Mouse (Mus musculus) mature B cell (primary cell): ENCODE data around the gene Trp63.
"Not testable (repeated sequence)": the region's sequence is repeated elsewhere in the genome, so short reads cannot be mapped to it uniquely, and the experiment has no call there.

Source experiments
- in situ Hi-C: fragments of 300-500 bp; cut with MboI; formaldehyde crosslinking; loops from 2 replicates; pipeline ENCODE4 v1.14.3; 2019

Gene Trp63

GRCm38 (mm10) chr16:25683531-25684248, at the start of gene Trp63:
Gene Trp63, plus strand, starts transcription at chr16:25683763.
- in situ Hi-C loops = no loop called here

DNA sequence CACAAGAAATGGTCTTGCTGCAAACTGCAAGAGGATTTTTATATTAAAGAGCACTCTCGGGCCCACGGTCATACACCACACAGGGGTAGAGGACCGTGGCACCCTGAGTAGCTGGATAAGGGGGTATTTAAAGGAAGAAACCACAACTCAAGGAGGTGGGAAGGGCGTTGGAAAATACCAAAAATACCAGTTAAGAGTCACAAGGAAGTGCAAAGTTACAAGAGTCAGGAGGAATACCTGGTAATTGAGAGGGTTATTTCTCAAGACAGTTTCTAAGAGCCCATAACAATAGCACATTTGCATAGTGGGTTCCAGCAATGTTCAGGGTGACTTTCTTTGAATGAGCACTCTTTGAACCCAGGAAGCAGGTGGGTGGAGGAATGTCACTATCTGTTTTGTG, 38.8 kb upstream of the Trp63 start:
- in situ Hi-C loops = not testable (repeated sequence)

DNA sequence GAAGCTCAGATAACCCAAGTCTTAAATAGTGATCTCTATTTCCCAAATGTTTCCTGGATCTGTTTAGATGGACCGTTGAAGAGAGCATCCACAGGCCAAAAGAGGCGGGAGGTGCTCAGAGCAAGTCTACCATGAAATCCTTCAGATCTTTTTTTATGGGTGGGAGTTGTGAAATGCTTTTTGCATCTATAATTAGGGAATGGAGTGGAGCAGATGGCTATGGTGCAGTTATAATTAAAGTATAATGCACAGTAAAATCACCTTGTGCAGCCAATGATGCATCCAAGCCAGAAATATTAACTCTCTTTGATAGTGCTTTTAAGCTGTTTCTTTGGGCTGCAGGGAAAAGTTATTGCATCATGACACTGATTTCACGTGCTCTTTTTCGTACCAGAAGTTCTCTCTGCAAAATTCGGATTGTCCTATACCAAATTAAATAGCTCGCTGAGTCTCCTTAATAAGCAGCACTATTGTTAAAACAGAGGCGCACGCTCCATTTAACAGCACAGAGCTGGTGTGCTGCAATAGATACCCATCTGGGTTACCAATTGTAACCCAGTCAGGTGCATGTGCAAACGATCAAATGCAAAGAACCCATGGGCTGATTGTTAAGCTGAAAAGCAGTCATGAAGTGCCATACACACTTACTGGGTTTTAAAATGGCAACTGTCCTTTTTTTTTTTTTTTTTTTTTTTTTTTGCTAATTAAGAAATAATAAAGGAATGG, 22.9 kb upstream of the Trp63 start:
- in situ Hi-C loops = no loop called here

DNA sequence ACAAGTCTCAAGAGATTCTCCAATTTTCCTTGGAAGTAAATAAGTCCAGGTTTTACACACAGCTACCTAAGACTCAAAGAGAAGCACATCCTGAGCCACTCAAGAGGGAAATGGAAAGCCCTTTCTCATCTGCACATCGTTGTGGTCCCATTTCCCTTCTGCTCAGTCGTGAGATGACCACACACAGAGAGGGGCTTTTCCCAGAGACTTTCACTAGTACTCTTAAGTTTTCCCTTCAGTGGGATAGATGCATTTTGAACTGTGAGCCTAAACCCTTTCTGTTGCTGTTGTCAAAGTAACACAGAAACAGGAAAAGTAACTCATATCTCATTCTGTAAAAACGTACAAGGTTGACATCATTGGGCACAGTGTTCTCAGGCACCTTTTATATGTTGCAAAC, 20.4 kb upstream of the Trp63 start:
- in situ Hi-C loops = no loop called here

DNA sequence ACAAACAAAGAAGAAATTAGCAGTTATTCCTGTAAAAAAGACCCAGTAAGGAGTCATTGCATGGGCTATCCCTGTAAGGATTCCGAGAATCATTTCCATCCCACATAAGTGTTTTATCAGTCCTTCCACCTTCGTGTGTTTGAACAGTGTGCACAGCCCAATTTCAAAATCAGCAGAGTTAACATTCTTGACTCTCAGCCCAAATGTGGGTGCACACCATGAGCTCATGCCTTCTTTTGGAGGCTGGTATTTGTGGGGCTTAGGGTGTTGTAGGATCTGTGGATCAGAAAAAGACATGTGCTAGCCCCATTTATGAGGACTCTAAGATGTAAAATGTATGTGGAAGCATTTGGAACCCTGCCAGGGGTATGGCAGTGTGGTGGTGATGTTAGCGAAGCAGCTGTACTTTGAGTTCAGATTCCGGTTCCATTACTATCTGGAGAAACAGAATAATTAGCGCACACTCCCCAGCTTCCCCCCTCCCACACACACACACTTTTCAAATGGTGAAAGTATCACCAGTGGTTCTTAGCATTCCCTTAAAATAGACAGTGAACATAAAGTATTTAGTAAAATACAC, 9.6 kb upstream of the Trp63 start:
- in situ Hi-C loops = no loop called here

GRCm38 (mm10) chr16:25680369-25680768, 3.2 kb upstream of the Trp63 start:
- in situ Hi-C loops = no loop called here

DNA sequence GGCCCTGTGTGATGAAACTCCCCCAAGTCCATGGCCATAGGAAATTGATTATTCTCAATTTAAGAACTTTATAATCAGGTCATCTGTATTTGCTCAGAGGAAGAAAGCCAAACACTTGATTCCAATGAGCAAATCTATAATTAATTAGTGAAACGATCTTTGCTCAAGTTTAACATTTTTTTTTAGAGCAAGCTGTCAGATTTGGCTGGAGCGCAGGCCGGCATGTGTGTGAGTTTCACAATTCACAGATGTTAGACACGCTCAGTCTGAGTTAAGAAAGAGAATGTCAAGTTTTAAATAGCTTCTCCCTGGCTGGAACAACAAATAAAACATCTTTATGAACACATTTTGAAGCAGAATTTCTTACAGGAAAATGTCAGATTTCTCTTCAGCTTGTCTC, 1.0 kb upstream of the Trp63 start:
- in situ Hi-C loops = no loop called here

DNA sequence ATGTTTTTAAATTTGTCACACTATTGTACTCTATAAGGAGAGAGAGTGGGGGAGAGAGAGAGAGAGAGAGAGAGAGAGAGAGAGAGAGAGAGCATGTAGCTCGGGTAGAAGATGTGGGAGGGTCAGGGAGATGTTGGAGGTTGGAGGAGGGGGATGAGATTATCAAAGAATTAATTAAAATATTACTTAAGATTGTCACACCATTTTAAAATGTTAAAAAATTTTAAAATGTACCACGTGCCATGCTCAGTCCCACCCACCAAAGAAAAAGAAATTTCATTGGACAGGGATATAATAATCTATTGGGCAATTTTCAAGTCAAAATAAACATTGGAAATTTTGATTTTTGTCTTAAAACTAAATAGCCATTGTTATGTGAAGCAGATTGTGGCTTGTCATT, 1.0 kb downstream of the Trp63 start:
- in situ Hi-C loops = no loop called here

DNA sequence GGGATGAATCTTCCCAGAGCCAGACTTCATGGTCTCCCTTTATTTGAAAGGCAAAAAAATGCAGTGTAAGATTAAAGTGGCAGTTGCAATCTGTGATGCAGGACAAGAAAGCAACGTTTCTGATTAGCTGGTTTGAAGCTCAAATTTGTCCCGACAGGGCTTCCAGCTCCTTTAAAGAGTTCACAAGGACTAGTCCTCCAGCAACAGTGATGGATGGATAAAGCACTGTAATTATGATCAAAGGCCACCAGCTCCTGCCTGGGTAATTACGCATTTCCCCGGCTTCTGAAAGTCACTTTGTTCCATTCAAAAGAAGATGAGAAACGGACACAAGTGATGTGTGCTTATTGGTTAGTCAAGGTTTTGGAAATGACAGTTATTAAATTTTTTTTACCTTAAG, 7.0 kb downstream of the Trp63 start:
- in situ Hi-C loops = no loop called here

DNA sequence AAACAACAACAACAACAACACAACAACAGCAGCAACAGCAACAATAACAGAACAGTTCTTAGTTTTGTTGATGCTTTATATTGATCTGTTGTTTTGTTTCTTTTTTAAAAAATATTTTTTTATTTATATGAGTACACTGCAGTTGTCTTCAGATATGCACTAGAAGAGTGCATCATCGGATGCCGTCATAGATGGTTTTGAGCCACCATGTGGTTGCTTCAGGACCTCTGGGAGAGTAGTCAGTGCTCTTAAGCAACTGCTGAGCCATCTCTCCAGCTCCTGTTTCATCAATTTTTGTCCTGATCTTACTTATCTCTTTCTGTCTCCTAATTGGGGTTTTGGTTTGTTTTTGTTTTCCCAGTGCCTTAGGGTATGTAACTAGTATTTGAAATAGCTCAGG, 17.7 kb downstream of the Trp63 start:
- in situ Hi-C loops = no loop called here

DNA sequence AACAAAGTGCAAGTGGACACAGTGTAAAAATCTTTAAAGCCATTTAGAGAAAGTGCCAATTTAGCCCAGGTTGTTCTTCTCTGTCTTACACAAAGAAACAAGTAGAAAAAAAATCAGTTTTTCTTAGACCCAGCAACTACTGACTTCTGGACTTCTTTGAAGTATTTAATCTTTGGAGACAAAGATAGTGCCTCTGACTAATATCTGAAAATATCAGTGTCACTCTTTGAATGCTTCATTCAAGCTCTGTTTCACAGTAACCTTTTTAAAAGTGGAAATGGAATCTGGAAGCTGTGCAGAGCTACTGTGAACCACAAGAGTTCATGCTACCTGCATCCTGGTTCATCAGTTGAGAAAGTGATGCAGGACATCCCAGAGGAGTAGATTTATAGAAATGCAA, 22.7 kb downstream of the Trp63 start:
- in situ Hi-C loops = no loop called here

DNA sequence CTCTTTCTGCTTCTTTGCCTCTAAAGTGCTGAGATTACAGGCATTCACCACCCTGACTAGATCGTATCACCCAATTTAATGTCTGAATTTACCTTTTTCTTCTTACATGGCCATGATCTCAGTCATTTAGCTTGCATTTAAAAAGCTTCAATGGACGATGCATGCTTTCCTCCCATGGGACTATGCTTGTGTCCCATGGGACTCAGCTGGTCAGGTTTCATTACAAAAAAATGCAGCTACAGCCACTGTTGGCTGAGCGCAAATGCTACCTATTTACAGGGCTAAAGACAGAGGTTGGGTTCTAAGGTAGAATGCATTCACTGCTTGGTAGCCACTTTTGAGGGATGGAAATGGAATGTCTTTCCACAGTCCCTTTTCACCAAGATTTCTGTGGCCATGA, 32.2 kb downstream of the Trp63 start:
- in situ Hi-C loops = no loop called here

GRCm38 (mm10) chr16:25723131-25723530, 39.6 kb downstream of the Trp63 start:
- in situ Hi-C loops = no loop called here

- in situ Hi-C loops = no loop called here
Measured at GRCm38 (mm10) chr16:25727001-25727400, 43.4 kb downstream of the Trp63 start.

GRCm38 (mm10) chr16:25727957-25728506, 44.5 kb downstream of the Trp63 start:
- in situ Hi-C loops = no loop called here

DNA sequence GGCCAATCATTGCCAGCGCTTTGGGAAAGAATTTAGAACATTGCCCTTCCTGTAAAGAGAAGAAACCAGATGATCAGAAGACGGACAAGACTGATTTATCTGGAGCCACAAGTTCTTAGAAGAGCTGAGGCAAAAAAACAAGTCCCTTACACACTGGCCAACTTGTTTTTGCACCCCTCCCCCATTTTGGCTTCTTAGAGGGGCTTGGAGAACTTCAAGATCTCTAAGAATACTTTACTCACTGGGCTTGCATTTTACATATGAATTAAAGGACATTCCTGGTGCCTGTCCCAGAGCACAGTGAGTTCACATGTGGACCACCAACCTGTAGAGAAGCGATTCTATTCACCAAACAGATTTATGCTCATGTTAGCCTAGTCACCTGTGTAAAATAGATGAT, 53.3 kb downstream of the Trp63 start:
- in situ Hi-C loops = no loop called here

DNA sequence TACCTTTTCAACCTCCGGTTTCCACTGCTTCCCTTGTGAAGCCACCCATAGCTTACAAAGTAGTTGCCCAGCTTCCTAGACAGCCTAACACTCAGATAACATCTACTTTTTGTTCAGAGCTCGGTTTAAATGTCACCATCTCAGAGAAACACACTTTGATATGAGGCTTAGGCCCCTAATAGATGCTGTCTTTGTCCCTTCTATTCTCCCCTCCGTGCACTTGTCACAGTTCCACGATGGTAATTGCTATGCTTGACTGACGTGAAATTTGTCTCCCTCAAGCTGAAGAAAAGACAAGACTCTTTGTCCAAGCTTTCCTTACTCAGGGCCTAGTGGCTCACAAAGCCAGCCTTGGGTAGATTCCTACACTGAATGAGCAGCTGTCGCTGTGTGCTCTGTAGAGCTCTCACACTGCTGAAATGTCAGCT, 54.1 kb downstream of the Trp63 start:
- in situ Hi-C loops = no loop called here

GRCm38 (mm10) chr16:25746807-25747206, 63.2 kb downstream of the Trp63 start:
- in situ Hi-C loops = no loop called here

DNA sequence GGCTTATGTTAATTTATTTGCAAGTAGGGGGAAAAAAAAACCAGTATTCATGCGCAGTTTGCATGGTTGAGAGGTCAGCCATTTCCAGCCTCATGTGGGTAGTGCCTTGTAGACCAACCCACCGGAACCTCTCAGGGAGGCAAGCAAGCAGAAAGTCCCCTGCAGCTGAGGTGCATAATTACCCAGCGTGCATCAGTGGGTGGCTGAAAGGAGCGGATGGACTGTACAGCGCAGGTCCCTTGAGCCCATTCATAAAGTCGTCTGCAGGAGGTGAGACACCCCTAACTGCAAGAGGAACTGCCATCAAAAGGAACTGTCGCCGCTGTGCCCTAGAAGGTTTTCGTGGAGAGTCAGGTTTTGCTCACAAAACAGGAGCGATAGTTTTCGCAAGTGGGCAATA, 68.3 kb downstream of the Trp63 start:
- in situ Hi-C loops = no loop called here

- in situ Hi-C loops = no loop called here
Measured at GRCm38 (mm10) chr16:25758108-25758507, 74.5 kb downstream of the Trp63 start.

GRCm38 (mm10) chr16:25765549-25765948, 82.0 kb downstream of the Trp63 start:
- in situ Hi-C loops = no loop called here

DNA sequence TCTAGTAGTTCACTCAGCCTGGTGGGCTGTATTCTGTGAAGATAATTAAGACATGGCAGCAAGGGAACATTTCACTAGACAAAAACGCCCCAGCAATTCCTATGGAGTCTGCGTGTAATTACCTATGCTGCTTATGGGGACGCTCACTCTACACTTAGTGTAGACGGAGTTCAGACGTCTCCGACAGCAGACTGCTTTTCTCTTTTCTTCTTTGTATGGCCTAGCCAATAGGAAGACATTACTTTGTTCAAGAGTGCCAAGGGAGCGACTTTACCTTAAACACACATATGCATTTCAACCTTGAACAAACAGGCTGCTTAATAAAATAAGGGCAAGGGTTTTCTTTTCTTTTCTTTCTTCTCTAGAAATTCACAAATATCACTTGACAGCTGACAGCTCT, 91.0 kb downstream of the Trp63 start:
- in situ Hi-C loops = no loop called here

GRCm38 (mm10) chr16:25777501-25777900, 93.9 kb downstream of the Trp63 start:
- in situ Hi-C loops = no loop called here
